ENCODE assay signal across 25 mouse cellular contexts in genomic region chrX:111671685-111672084, GRCm38 (mm10). TPM values are rescaled to one million over a fixed set of nuclear protein-coding genes. Genes with fewer than 3 reads are reported as not detected.
A peak's percentile ranks its signal among the peaks of the same experiment; 100 is the strongest.
DNase-seq lines count a peak whose midpoint lies in the region; ATAC-seq and TF ChIP-seq lines count a peak whose summit lies in the region.
"Had no signal": no experiment of that assay in that cellular context is flagged by ENCODE, and none has a peak within 500 bp of the region (broad histone marks: within the 10 kb centered on the region; RNA-seq: fewer than 3 reads in every experiment).

No protein-coding gene starts in this region.

- H3K4me3 ChIP-seq in forebrain, embryonic 14.5 days (ENCODE audit: low read depth, low read length): no peak overlapping the region
- H3K4me3 ChIP-seq in forebrain, postnatal 0 days (ENCODE audit: low read depth, low read length): no peak overlapping the region
- no peak overlapping the region for H3K4me3 ChIP-seq in lung, embryonic 14.5 days (ENCODE audit: low read depth, low read length)
- no peak overlapping the region for H3K4me3 ChIP-seq in lung, postnatal 0 days (ENCODE audit: low read depth, low read length)
- H3K4me3 ChIP-seq: forebrain, embryonic 12.5 days; heart, adult 2 months; heart, embryonic 10.5 days; heart, embryonic 13.5 days; hindbrain, embryonic 12.5 days; hindbrain, embryonic 15.5 days had no signal

- WGBS in forebrain, embryonic 14.5 days: 73% methylated on average over 3 of the region's 3 CpGs
- 54% methylated on average over 3 of the region's 3 CpGs for WGBS in forebrain, postnatal 0 days
- WGBS in lung, embryonic 14.5 days: 57% methylated on average over 3 of the region's 3 CpGs
- 54% methylated on average over 3 of the region's 3 CpGs for WGBS in lung, postnatal 0 days

- no peaks in the 10 kb centered on the region for H3K36me3 ChIP-seq in forebrain, embryonic 14.5 days (ENCODE audit: control insufficient read depth, insufficient read depth, low read length)
- no peaks in the 10 kb centered on the region for H3K36me3 ChIP-seq in forebrain, postnatal 0 days (ENCODE audit: insufficient read depth)
- H3K36me3 ChIP-seq in lung, embryonic 14.5 days (ENCODE audit: insufficient read depth): no peaks in the 10 kb centered on the region
- no peaks in the 10 kb centered on the region for H3K36me3 ChIP-seq in lung, postnatal 0 days (ENCODE audit: insufficient read depth, low read length)
- H3K36me3 ChIP-seq: forebrain, embryonic 12.5 days; heart, embryonic 10.5 days; heart, embryonic 13.5 days; hindbrain, embryonic 12.5 days; hindbrain, embryonic 15.5 days had no signal

- no peak overlapping the region for H3K9ac ChIP-seq in forebrain, embryonic 14.5 days (ENCODE audit: low read length)
- H3K9ac ChIP-seq in forebrain, postnatal 0 days: no peak overlapping the region
- no peak overlapping the region for H3K9ac ChIP-seq in lung, embryonic 14.5 days
- H3K9ac ChIP-seq in lung, postnatal 0 days (replicated peaks; ENCODE audit: low read depth): no peak overlapping the region
- H3K9ac ChIP-seq: forebrain, embryonic 12.5 days; heart, embryonic 13.5 days; hindbrain, embryonic 12.5 days; hindbrain, embryonic 15.5 days had no signal

- H3K9me3 ChIP-seq in forebrain, embryonic 14.5 days (replicated peaks; ENCODE audit: control insufficient read depth, low read length): no peaks in the 10 kb centered on the region
- no peaks in the 10 kb centered on the region for H3K9me3 ChIP-seq in forebrain, postnatal 0 days (ENCODE audit: low read length)
- H3K9me3 ChIP-seq in lung, embryonic 14.5 days (ENCODE audit: low read depth, low read length): no peaks in the 10 kb centered on the region
- H3K9me3 ChIP-seq in lung, postnatal 0 days (ENCODE audit: low read length): no peaks in the 10 kb centered on the region
- H3K9me3 ChIP-seq: forebrain, embryonic 12.5 days; heart, embryonic 10.5 days; heart, embryonic 13.5 days; hindbrain, embryonic 12.5 days; hindbrain, embryonic 15.5 days had no signal

- H3K27me3 ChIP-seq in forebrain, embryonic 14.5 days (replicated peaks; ENCODE audit: control insufficient read depth, insufficient read depth, low read length): no peaks in the 10 kb centered on the region
- no peaks in the 10 kb centered on the region for H3K27me3 ChIP-seq in forebrain, postnatal 0 days (ENCODE audit: insufficient read depth, low read length)
- no peaks in the 10 kb centered on the region for H3K27me3 ChIP-seq in lung, embryonic 14.5 days (ENCODE audit: insufficient read depth, low read length)
- no peaks in the 10 kb centered on the region for H3K27me3 ChIP-seq in lung, postnatal 0 days (replicated peaks; ENCODE audit: insufficient read depth, low read length)
- H3K27me3 ChIP-seq: forebrain, embryonic 12.5 days; heart, embryonic 13.5 days; hindbrain, embryonic 12.5 days; hindbrain, embryonic 15.5 days had no signal

- no peak overlapping the region for H3K27ac ChIP-seq in forebrain, embryonic 14.5 days (ENCODE audit: low read depth, low read length)
- no peak overlapping the region for H3K27ac ChIP-seq in forebrain, postnatal 0 days (ENCODE audit: low read depth, low read length)
- H3K27ac ChIP-seq in lung, embryonic 14.5 days (ENCODE audit: low read depth): no peak overlapping the region
- H3K27ac ChIP-seq in lung, postnatal 0 days (ENCODE audit: low read length): no peak overlapping the region
- H3K27ac ChIP-seq: forebrain, embryonic 12.5 days; heart, adult 2 months; heart, embryonic 10.5 days; heart, embryonic 13.5 days; hindbrain, embryonic 12.5 days; hindbrain, embryonic 15.5 days had no signal

- H3K4me2 ChIP-seq in forebrain, embryonic 14.5 days (ENCODE audit: low read length): no peak overlapping the region
- no peak overlapping the region for H3K4me2 ChIP-seq in forebrain, postnatal 0 days (ENCODE audit: low read depth)
- no peak overlapping the region for H3K4me2 ChIP-seq in lung, embryonic 14.5 days
- H3K4me2 ChIP-seq in lung, postnatal 0 days (replicated peaks; ENCODE audit: low read depth, low read length): no peak overlapping the region
- H3K4me2 ChIP-seq: forebrain, embryonic 12.5 days; heart, embryonic 13.5 days; hindbrain, embryonic 12.5 days; hindbrain, embryonic 15.5 days had no signal

- H3K4me1 ChIP-seq in forebrain, embryonic 14.5 days (ENCODE audit: control insufficient read depth, insufficient read depth, low read length): no peaks in the 10 kb centered on the region
- no peaks in the 10 kb centered on the region for H3K4me1 ChIP-seq in forebrain, postnatal 0 days (ENCODE audit: insufficient read depth)
- no peaks in the 10 kb centered on the region for H3K4me1 ChIP-seq in lung, embryonic 14.5 days (ENCODE audit: insufficient read depth)
- H3K4me1 ChIP-seq in lung, postnatal 0 days (ENCODE audit: insufficient read depth, low read depth, low read length): no peaks in the 10 kb centered on the region
- H3K4me1 ChIP-seq: forebrain, embryonic 12.5 days; heart, embryonic 10.5 days; heart, embryonic 13.5 days; hindbrain, embryonic 12.5 days; hindbrain, embryonic 15.5 days had no signal

- TF ChIP-seq CTCF in forebrain, postnatal 0 days (IDR thresholded peaks at IDR 0.05; ENCODE audit: low read depth): no peak
- TF ChIP-seq CTCF in lung, embryonic 14.5 days (IDR thresholded peaks at IDR 0.05; ENCODE audit: low read depth): no peak
- no peak for TF ChIP-seq CTCF in lung, postnatal 0 days (IDR thresholded peaks at IDR 0.05)

- peak; percentile 3 for DNase-seq in embryo, embryonic 10 days (ENCODE audit: low spot score)
- no peak for DNase-seq in embryo, embryonic 9.5 days (ENCODE audit: extremely low spot score)
- DNase-seq in forebrain, embryonic 14.5 days (ENCODE audit: low spot score): peak; percentile 0
- no peak for DNase-seq in forebrain, postnatal 0 days
- peak; percentile 14 for DNase-seq in lung, embryonic 14.5 days
- no peak for DNase-seq in lung, postnatal 0 days (ENCODE audit: low spot score)
- DNase-seq in MN1 (ENCODE audit: low spot score): peak; percentile 40
- no peak for DNase-seq in cerebellum, postnatal 36 days
- DNase-seq: adrenal gland, postnatal 10 days; adrenal gland, postnatal 36 days; cerebellum, adult 11 months; cerebellum, adult 2 months; cerebellum, adult 9-11 months; cerebellum, postnatal 25 days; gastrocnemius, postnatal 10 days; gastrocnemius, postnatal 36 days; heart, adult 2 months; heart, postnatal 14 days had no signal

- no peak for TF ChIP-seq EP300 in lung, postnatal 0 days (IDR thresholded peaks at IDR 0.05)

- no peak for ATAC-seq in forebrain, embryonic 14.5 days
- no peak for ATAC-seq in forebrain, postnatal 0 days
- no peak for ATAC-seq in lung, embryonic 14.5 days (ENCODE audit: insufficient read depth)
- ATAC-seq in lung, postnatal 0 days: no peak
- ATAC-seq: intestine, postnatal 0 days; Patski had no signal

RNA-seq across cellular contexts. Expression of gene Hdx, which starts 25.2 kb away (rescaled TPM):
- 1.4 and 1.9 TPM in 2 replicates for polyA plus RNA-seq in forebrain, embryonic 14.5 days (2014; fragmentation: Nextera tagmentation; extraction: Ambion mirVana)
- total RNA-seq in forebrain, postnatal 0 days (2014; rRNA removed): 2.8 and 3.1 TPM in 2 replicates
- 0.39 and 0.64 TPM in 2 replicates for polyA plus RNA-seq in forebrain, postnatal 0 days (2015; fragmentation: Nextera tagmentation; extraction: Ambion mirVana)
- polyA plus RNA-seq in lung, embryonic 14.5 days (2014; fragmentation: Nextera tagmentation; extraction: Ambion mirVana): 1.4 and 1.5 TPM in 2 replicates
- 0.37 and 0.48 TPM in 2 replicates for polyA plus RNA-seq in lung, postnatal 0 days (2015; fragmentation: Nextera tagmentation; extraction: Ambion mirVana)
- polyA plus RNA-seq: Patski had no signal

Comparison
In these comparisons a context has a peak if more than half of its experiments do, and no peak if none do; other contexts are left out.
1. DNase-seq: peak in embryo, embryonic 10 days (single experiment), forebrain, embryonic 14.5 days (single experiment), lung, embryonic 14.5 days (single experiment) and MN1 (single experiment); none in embryo, embryonic 9.5 days (single experiment), forebrain, postnatal 0 days (single experiment), lung, postnatal 0 days (single experiment) and cerebellum, postnatal 36 days (0 of 2).